Mouse (Mus musculus) spleen, postnatal 14 days (tissue): ENCODE measurements around the gene Pygo2.

Experiments
- DNase-seq, 2 experiments: peaks; one replicate each; pipeline ENCODE4 v3.0.0; 2021 to 2022; ENCODE audit warnings: low spot score in 2 of 2

Gene Pygo2

DNA sequence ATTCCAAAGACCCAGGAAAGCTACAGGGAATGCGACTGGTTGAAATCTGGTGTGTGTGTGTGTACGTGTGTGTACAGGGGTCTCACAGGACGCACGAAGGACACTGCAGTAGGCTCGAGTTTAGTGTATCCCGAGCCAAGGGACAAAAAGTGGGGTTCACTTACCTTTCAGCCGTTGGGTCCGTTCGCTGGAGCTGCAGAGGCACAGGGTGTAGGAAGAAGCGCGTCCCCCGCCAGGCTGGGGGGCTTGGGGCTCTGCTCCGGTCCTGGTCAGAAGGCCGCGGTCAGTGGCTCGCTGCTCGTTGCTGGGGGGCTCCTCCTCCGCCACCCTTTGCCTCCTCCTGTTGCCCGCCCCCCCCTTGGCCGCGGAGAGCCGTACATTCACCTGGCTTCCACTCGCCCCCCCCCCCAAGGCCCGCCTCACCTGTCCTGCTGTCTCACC is 37.1 kb upstream of the Pygo2 start:
- no peak for DNase-seq

DNA sequence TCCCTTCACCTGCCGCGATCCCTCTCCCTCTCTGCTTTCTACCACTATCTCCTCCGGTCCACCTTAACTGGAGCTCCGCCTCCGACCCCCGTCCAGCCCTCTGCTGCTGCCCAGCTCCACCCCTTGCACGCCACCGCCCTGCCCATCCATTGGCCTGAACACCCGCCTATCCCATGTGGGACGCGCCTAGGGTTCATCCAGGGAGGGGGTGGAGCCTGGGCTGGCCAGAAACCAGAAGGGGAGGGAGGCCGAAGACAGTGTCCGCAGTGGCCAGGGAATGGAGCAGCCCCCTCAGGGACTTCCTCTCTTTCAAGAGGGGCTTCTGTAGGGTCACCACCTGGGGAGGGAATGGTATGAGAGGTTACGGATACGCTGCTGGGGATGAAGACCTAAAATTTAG is 36.4 kb upstream of the Pygo2 start:
- DNase-seq: peak; percentile 90 to 92

DNA sequence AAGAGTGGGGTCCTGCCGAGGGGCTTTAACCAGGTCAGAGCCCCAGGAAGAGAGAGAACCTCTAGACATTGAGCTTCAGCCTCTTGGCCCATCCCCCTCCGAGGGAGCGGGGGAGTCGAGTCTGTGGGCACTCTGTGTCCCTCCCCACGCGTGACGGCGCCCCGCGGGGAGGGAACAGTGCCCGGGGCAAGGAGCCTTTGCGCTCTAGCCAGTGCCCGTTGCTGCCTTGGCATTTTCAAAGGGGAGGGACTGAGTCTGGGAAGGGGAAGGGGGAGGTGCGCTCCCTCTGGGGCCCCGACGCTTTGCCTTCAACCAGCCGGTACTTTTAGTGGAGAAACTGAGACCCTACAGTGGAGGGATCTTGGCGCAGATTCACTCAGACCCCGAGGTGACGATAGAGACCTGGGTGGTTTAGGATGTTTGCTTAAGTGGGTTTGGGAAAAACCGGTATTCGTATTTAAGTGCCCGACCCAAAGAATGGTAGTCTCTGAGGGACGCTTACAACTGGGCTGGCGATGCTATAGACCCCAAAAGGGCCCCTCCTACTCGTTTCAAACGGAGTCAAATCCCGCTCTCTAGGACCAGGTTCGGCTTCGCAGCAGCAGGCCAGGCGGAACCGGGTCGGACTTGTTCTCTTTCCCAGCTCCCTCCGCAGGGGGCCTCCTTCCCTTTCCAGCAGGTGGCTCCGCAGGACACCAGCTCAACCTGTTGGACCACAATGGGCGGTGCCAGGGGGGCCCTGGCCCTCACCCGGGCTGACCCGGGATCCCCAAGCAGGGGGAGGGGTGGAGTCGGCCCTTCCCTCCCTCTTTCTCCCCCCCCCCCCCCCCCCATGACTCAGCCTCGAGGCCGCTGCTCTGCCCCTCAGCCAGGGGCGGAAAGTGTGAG is 35.8 kb upstream of the Pygo2 start, which contains the start of gene Zbtb7b:
Zbtb7b (minus strand) TSS at position 771 of the 888 bp plus-strand sequence.
- no peak for DNase-seq

DNA sequence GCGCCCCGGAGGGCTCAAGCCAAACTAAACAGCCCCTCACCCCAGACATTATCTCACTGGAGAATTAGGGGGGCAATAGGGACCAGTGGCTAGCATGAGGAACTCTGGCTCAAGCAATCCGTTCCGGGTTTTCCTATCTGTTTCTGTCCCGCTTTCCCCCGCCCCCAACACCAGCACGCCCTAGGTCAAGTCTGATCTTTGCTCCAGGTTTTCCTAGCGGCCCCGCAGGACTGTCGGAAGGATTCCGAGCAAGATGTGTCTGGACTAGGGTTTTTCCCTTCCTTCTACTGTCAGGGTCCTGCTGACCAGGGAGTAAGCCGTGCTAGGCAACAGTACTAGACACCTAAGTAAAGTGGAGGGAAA is 35.1 kb upstream of the Pygo2 start:
- DNase-seq: no peak

DNA sequence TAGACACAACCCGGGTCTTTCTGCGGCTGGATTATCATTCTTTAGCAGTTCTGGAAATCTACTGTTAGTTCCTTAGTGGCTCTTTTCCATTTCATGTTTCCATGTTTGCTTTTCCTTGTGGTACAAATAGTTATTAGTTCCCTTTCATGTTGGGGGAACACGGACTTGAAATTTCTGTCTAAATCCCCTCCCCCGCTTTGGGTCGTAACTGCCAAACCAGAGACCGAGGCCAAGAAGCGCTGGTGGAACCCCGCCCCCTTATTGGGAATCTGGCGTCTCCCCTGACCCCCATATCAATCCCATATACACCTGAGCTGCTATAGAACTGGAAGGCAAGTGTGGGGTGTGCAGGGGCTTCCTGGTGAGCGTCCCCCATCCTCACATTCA is 34.6 kb upstream of the Pygo2 start:
- no peak for DNase-seq

DNA sequence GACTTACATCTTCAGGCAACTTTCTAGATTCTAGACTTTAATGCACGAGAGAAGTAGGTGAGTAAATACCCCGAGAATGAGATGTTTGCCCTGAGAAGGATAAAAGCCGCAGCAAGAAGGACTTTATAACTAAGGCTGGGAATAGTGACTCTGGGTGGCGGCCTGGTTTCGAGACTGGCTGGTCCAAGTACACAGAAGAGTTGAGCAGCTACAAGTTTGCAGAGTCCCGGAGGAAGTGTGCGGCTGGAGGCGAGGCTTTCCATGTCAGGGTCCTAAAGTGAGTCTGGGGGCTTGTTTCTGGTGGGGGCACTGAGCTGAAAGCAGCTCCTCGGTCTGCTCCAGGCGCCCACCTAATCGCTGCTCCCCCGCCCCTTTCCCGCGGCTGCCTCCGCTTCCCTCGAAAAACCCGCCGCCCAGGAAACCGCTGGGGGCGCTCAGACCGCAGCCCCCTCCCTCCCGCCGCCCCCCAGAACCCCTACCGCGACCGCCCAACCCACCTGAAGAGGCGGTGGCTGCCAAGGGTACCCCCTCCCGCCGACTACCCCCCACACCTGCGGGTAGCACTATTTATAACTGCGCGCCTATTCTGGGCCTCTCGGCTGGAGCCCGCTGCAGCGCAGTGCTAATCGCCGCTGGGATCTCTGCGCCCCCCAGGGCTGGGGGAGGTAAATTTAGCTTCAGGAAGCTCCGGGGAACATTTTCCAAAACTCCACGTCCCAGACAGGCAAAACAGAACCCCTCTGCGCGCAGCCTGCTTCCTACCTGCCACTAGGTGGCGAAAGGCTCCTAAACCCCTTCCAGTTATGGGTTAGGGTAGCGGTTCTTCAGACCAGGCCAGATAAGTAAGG is 34.0 kb upstream of the Pygo2 start:
- no peak for DNase-seq

DNA sequence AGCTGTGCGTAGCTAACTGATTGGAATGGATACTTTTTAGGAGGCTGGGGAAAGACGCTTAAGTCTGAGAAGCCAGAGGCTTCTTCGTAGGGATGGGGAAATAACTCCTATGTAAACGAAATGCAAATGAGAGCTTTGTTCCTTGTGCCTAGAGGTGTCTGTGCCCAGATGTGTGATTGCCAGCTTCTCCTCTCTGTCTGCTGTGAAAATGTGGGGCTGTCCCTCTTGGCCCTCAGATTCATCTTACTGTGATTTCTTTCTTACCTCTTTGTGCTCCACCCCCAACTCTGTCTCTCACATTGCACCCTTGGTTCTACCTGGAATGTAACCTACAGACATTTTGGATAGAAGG is 33.4 kb upstream of the Pygo2 start:
- no peak for DNase-seq

DNA sequence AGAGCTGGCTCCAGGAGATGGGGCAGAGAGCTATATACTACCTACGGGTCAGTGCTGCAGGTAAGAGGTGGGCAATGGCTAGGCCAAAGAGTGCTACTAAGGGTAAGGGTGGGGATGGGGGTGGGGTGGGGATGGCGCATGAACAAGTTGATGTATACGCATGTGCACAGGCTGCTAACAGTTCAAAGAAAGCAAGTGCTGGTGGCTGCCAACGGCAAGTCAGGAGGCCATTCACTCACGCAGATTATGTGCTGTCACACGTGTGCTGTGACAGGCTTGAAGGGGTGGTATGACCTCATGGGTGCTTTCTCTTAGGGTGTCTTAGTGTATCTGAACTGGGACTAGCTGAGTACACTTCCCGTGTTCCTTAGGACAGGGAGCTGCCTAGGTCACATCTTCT is 28.7 kb upstream of the Pygo2 start:
- no peak for DNase-seq

DNA sequence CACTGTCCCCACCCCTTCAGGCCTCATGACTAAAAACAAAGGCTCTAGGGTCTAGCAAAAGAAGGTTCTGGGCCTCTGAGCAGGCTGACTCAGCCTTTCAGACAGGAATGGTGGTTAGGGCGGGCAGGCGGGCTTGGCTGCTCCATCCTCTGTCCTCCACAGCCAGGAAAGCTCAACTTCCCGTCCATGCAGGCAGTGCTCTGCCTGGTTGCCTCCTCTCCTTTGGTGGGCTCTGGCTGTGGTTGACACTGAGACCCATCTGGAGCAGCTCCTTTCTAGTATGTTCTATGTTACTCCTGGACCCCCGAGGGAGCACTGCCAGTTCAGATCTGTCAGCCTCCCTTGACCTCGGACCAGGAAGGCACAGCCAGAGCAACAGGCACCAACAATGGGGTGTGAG is 27.3 kb upstream of the Pygo2 start, which contains the start of gene Lenep:
Lenep (minus strand) TSS at position 101 of the 400 bp plus-strand sequence.
- DNase-seq: no peak

DNA sequence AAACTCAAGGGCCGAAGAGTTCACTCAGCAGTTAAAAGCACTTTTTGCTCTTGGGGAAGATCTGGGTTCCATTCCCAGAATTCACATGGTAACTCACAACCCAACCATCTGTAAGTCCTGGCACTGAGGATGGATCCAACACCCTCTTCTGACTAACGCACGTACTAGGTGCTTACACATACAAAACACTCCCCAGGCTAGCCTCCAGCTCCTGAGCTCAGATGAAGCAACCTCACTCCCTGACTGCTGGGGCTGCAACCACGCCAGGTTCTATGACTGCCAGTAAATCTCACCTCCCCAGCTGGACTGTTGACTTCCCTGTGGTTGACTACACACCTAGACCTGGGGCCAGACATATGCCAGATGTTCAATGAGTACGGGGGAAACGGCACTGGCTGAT is 23.1 kb upstream of the Pygo2 start:
- no peak for DNase-seq

DNA sequence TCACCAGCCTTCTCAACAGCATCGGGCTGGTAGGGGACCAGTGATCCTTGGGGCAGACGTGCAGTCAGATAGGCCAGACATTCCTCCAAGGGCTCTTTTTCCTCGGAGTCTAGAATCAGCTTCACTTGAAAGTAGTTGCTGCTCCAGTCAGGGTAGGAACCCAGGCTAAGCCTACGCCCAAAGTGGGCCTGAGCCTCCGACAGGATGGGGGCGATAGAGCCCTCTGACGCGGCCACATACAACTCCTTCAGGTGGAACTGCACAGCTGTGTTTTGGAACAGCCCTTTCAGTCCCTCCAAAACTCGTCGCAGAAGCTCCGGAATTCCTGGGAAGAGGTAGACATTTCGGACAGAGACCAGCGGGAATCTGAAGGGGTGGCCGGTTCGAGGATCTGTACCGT is 21.6 kb upstream of the Pygo2 start:
- no peak for DNase-seq

DNA sequence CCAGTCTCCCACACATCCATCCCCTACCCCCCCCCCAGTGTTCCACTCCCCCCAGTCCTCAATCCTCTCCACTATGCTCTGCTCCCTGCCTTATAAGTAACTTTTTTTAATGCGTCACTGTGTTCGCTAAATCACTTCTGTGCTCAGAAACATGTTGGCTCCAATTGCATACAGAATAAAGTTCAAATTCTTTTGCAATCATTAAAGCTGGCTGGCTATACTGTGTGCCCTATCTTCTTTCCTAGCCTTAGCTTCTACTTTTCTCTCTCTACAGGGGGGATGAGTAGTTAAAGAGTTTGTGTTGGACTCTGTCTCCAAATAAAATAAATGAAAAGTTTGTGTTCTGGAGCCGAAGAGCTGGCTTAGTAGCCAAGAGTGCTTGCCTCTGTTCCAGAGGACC is 20.3 kb upstream of the Pygo2 start:
- DNase-seq: no peak

DNA sequence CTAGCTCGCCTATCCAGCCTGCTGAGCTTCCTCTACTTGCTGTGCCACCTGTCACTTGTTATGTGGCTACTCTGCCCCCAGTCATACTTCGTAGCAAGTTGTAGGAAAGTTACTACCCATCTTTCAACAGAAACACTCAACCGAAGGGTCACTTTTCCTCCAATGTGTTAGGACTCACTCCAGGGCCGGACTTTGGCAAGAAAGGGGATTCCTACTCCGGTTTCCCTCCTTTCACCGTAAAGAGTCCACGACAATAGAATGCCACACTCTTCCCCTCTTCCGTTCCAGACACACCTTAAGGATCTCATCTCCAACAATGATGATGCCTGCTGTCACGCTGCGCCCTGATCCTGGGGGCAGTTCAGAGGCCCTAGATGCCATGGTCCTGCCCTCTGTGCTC is 19.1 kb upstream of the Pygo2 start:
- DNase-seq: no peak

DNA sequence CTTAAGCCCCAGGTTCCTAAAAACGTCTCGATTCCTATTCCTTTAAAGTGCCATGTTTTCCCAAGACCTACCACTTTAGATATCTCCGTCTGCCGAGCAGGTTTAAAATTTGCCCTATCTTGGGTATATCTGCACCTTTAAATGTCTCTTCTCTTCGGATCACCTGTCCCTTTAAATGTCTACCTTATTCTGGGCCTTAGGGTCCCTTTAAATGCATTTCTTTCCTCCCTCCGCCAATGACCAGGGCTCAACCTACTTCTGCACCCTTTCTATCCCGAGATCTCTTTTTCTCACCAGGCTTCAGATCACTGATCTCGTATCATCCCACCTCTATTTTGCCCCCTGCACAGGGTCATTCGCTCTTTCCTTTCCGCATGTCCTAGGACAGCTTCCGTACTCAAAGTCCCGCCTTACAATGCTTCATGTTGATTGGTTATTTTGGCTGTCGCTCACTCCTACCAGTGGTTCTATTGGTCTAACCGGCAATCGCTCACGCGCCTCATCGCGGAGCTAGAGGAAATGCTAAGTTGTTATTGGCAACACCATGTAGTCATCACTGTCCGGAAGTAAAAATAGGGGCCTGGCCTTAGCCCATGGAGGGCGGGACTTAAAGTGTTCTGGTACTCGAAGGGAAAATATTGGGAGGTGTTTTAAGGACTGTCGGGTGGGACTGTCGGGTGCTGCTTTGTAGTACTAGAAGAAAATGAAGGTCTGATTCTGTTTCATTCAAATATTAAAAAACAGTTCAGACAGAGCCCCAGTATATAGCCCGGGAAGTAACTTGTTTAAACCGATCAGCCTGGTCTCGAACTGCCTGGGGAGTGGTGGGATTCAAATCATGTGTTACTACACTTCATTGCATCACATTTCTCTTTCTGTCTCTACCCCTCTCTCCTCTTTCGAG is 18.3 kb upstream of the Pygo2 start, which contains the start of gene Flad1:
Flad1 (minus strand) TSS at position 381 of the 904 bp plus-strand sequence.
- DNase-seq: peak; percentile 96 to 97

DNA sequence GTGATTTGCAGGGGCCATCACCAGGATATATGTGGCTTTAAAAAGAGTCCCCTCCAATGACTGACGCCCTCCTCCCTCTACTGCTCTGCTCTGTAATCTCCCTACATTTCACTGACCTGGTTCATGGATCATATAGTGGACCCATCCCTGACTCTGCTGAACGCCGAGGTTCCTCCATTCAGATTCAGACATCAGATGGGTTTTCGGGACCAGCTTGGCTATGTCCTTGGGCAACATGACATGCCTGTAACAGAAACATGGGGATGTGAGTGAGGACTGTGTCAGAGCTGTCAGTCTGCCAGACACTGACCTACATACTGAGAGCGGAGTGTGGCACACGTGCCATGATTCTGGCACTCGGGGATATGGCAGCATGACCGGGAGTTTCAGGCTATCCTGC is 13.9 kb upstream of the Pygo2 start:
- DNase-seq: no peak

DNA sequence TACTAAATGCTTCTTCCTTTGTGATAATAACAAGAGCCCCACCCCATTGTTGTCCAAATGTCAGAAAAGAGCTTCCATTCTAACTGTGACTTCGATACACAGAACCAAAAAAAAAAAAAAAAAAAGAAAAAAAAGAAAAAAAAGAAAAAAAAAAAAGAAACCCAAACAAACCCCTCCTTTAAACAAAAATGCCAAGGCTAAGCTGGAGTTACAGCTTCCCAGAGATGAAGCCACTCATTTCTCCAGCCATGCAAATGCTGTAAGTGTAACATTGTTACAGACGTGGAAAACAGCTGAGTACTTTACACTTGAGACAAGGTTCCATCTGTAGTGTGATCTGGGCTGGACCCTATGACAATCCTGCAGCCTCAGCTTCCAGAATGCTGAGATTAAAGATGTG is 12.9 kb upstream of the Pygo2 start:
- no peak for DNase-seq

DNA sequence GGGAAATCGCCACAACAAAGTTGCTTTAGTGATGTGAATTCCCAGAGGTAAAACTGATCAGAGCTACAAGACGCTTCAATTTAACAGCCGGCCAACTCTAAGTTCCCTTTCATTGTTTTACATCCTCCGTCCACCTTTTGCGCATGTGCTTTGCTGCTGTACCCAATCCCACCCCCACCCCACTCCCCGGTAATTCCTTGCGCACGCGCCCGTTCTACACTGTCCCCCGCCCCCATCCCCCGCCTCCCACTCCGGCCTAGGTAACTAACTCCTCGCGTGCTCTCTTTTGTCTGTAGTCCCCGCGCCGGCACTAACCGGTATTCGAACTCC is 12.2 kb upstream of the Pygo2 start:
- DNase-seq: no peak

DNA sequence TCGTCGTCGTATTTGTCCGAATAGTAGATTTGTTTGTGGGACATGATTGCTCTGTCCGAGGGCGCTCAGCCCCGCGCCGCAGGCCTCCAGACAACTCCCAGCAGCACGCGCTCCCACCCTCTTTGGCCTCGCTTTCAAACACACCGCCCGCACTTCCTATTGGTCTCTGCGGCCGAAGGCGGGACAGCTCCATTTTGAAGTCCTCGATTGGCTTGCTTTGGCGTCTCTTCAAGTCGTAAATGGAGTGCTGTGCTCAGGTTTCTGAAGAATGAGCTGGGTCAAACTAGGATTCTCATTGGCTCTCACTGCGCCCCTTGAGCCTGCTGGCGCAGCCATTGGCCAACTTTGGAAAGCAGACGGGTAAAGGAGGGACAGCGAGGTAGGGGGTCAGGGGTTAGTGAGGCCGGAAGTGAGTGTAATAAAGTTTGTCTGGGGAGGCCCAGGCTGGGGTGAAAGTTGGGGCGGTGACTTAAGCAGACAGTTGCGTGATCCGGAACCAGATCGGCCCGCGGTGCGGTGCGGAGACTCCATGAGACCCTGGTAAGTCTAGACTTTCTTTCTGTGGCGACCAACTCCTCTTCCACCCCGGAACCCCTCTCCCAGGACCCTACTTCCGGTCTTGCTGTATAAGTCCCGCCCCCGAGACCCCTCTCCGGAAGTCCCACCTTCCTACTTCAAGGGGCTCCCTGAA is 11.7 kb upstream of the Pygo2 start, which contains the start of the genes Cks1b and Shc1:
Cks1b (minus strand) TSS at position 214 of the 691 bp plus-strand sequence.
Shc1 (plus strand) TSS at position 274 of the 691 bp plus-strand sequence.
- peak; percentile 83 to 86 for DNase-seq

DNA sequence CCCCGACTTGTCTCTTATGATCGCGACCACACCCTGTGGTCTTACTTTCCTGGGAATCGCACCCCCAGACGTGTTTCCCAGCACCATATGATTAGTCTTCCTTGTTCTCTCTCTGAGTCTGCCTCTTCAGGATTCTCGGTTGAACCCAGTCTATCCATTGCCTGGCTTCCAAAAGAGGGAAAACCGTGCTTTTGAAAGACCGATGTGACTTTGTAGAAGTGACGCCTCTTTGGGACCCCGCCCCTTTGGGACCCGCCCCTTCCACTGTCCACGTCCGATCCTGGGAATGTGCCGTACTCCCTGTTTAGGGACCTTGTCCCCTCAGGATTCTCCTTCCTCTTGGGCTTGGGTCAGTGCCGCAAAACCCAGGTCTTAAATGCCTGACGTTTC is 11.2 kb upstream of the Pygo2 start:
- no peak for DNase-seq

DNA sequence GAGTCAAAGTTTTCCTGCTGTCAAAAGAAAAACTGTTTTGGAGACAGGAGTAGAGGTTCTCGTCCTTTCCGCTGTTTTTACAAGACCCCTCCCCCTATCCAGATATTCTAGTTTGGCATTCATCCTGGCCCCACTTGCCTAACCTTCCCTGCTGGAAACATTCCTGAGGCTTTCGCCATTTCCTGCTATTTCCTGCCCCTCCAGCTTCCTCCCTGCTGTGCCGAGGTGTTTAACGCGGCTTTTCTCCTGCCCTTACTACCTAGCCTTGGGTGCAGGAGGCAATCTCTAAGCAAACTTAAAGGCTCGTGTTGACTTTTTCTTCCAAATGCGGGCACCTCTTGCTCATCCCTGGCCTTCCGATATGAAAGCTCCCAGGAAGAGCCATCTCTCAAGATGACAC is 10.4 kb upstream of the Pygo2 start:
- no peak for DNase-seq

DNA sequence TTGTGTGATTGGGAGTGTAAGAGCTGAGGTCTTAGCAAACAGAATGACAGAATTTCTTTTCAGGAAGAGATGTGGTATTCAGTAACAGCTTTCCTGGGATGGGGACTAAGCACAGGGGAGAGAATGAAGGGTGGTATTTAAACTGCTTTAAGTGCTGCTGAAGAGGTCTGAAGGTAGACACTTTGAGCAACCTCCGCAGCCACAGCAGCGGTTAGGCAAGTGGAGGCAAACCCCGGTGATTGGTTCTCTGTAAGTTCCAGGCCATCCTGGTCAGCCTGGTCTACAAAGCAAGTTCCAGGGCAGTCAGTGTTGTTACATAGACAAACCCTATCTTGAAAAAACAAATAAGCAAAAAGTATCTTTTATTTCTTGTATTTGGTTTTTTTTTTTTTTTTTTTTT is 10.0 kb upstream of the Pygo2 start:
- DNase-seq: no peak
